Mouse (Mus musculus) skeletal muscle tissue, adult 2 months (tissue): ENCODE data around the gene Rpgrip1l.
A peak's percentile ranks its signal among the peaks of the same experiment; 100 is the strongest.

Experiments used
- DNase-seq: peaks from one replicate; pipeline ENCODE4 v3.0.0-alpha.2; 2012; ENCODE audit warnings: low read depth, low spot score

Rpgrip1l gene

DNA sequence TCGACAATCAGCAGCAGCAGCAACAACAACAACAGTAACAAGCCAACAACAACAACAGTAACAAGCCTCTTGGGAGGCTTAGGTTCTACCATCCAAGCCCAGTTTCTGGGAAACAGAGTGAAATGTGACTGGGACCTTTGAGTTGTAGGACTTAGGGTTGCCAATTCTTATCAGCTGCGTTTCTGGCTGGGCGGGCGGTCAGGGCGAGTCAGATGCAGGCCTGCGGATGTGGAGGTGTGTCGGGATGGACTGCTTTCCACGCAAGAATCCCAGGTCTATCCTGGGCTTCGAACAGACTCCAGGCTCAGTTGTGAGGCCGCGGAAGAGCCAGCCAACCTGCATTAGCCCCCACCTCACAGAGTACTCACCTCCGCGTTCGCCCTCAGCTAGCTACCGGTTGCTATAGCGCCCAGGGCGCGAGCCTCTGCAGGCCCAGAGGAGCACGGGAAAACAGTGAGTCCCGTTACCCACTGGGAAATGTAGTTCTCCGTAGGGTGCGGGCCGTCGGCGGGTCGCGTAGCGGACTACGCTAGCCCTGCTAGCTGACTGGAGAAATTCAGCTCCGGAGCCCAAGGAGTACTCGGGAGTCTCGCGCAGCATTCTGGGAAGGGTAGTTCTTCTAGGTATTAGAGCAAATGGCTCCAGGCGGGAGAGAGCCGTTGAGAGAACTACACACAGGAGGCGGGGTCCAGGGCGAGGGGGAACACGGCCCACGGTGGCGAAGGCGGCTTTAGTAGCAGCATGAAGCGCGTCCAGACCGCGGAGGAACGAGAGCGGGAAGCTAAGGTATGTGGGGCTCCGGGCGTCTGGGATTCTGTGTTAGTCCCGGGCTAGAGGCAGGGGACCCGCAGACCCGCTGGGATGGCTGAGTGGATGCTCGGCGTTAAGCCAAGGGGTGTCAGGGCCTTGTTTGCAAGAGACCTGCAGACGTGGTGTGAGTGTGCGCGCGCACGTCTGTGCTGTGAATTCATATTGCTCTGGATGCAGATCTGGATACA lies at the start of gene Rpgrip1l, which contains the start of gene Fto:
Gene Rpgrip1l, minus strand, starts transcription at position 428 of the 998 bp plus-strand sequence.
Gene Fto, plus strand, starts transcription at position 691 of the 998 bp plus-strand sequence.
- peak; percentile 96 for DNase-seq

DNA sequence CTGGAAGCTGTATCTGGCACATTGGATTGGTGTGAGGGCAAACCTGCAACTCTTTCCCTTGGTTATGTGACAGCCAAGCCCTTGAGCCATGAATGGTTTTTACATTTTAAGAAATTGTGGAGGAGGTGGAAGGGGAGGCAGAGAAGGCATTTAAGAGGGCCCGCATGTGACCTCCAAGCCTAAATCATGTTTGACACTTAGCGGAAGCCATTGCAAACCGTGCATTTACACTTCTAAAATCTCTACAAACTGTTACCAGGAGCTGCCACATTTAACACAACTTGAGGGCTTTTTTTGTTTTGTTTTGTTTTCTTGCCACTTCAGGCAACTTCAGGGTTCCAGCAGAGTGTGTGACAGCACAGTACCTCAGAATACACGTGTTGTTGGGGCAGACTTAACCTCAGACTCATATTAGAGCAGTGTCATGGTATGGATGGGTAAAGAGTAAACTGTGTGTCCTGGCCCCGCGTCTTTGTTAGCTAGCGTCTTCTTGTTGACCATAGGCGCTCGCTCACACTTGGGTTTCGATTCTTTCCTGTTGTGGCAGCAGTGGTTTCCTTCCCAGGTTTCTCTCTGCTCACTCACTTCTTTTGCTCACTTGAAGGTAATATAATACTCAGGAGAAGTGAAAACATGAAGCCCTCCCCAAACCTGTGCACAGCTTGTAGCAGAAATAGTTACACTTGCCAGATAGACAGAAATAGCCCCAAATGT lies 47.7 kb upstream of the Rpgrip1l start:
- DNase-seq, result no peak

DNA sequence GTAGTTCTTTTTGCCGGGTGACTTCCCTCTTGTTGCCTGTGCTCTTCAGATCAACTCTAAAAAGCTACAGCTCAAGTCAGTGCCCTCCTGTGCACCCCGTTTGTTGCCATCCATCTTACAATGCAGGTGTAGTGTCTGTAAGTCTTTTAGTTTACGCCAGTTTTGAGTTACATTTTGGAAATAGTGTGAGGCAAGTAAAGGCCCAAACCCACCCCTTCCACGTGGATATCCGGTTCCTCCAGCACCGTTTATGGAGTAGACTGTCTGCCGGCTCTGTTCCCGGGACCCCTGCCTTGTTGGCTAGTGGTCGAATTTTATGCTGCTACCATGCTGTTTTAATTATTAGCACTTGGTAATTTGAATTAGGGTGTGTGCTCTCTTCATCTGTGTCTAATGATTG lies 46.4 kb upstream of the Rpgrip1l start:
- no peak for DNase-seq

DNA sequence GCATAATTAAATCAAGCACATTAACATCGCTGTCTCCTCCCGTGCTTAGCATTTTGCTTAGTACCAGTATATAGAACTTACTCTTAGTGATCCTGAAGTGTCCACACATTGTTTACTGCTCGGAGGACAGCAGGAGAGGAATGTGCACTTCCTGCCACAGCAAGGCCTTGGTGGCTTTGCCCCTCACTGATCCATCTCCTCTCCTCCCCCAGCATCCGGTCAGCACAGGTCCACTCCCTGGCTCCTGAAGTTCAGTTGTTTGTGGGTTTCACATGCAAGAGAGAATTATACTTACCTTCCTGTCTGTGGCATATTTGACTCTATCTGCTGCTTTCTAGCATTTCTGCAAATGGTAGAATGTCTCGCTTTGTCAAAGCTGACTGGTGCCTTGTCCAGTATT lies 45.0 kb upstream of the Rpgrip1l start:
- no peak for DNase-seq

DNA sequence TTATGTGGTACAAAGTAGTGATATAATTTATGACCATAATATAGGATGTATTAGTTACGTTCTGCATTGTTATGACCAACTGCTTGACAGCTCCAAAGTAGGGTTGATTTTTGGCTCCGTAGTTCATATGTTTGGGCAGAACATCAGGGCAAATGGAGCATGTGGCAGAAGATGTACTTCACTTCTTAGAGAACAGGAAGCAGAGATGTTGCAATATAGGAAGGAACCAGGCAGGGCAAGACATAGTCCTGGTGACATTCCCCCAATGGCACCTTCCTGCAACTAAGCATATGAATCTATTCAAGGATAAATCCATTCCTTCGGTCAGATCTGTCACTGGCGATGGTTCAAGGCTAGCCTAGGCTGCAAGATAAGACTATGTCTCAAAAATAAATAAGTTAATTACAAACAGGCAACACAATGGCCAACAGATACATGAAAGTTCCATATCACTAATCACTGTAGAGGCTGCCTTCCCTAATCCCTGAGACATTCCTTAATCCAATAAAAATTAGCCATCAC lies 44.5 kb upstream of the Rpgrip1l start:
- no peak for DNase-seq

DNA sequence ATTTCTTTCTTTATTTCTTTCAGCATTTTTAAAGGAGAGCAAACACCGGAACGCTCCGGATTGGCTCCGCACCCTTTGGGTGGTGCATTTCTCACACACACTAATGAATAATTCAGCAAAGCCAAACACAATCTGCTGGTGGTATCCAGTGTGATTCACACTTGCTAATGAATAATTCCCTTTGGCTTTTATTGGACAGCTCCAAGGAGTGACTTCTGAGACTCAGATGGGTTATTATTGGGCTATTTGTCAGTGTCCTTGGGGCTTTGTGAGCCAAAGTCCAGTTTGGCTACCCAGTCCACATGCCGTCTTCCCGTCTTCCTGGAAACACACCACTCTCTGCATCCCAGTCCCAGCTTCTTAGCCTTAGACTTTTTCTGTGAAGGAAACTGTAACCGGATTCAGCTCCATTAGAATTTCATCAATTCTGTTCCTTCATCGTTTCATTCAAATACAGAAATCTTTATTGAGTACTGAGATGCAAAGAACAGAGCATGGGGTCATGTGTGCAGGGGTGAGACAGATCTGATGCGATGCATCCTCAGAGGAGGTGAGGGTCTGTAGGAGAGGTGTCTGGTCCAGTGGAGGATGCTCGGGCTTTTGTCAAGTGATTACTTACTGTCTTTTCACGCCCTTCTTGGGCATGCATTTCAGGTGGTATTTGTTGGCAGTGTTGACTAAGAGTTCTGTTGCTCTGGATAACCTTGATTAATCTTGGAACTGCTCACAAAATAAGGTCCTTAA lies 43.1 kb upstream of the Rpgrip1l start:
- no peak for DNase-seq

DNA sequence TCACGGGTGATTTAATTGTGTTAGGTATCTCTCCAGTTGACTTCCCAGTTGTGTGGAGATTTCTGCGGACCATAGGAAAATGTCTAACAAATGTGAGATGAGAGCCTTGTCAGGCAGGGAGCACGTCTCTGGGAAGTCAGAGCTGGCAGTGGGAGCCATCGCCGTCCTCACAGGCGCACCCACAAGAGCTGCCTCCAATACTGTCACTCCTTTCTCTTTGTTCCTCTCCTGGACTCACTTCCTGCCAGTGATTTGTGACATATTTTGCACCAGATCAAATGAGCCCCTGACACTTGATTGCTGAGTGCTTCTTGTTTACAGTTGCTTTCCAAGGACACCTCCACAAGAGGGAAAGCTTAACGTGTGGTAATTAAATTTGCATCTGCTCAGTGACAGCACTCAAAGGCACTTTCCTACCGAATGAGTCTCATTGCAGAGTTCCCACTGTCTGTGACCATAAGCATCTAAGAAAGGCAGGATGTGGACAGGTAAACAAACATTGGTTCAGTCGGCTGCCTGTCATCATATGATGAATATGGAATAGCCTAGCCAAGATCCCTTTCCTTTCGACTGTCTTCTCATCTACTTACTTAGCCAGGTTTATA lies 42.3 kb upstream of the Rpgrip1l start:
- no peak for DNase-seq

DNA sequence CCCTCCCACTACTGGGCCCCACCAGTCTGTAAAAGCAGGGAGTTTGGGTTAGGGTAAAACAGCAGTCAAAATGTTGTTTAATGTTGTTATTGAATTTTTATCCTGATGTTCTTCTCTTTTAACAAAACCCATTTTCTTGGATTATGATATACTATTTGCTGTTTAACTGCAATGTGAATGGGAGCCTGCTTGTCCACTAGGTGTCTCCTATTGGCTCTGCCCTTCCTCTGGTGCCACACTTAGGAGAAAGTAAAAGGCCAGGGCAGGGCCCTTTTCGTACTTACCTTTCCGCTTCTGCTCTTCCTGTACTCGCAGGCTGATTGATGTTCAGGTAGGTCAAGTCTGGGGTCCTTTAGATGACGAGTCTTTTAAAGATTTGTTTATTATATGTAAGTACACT lies 40.8 kb upstream of the Rpgrip1l start:
- DNase-seq, result no peak

DNA sequence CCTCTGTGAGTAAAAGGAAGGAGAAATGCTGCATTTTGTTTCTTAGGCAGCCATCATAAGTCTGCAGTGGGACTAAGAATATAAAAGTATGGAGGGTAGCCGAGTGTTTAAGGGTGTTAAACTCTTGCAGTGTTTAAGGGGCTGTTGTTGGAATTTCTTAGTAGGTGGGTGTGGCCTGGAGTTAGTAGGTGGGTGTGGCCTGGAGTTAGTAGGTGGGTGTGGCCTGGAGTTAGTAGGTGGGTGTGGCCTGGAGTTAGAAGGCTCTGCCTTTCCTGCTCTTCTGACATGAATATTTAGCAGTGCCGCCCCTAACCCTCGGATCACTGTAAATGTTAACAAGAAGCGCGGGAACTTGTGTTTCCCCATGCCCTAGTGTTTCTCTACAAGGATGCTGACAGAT lies 40.0 kb upstream of the Rpgrip1l start:
- DNase-seq, result no peak

DNA sequence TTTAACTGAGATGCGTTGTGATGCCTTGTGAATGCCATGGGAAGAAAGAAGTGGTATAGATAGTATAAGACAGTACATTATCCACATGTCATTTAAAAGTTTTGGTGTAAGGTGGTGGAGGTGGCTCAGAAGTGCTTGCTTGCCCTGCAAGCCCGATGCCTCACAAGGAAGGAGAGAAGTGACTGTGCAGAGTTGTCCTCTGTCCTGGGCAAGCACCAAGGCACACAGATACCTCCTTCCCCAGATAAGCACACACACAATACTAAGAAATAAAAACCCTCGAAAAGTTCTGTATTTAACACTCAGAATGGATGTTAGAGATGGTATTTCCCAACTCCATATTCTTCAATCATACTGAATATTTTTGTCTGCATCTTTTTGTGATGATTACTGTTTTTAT lies 39.5 kb upstream of the Rpgrip1l start:
- DNase-seq, result no peak

DNA sequence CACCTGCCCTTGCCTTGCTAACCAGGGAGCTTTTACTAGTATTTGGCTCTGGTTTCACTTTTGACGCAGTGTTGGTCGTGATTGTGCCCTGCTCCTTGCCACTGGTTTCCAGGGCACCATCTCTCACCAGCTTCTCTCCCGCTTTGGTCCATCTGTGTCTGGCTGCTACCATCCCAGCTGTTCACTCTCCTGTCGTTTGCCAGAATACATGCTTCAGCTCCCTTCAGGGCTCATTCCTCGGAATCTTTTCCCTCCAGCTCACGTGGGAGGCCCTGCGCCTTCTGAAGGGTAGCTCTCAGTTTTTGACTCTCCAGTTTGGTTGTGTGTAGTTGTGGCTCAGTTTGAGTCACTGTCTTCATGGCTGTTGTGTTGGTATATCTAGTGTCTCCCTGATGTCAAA lies 37.6 kb upstream of the Rpgrip1l start:
- DNase-seq, result no peak

DNA sequence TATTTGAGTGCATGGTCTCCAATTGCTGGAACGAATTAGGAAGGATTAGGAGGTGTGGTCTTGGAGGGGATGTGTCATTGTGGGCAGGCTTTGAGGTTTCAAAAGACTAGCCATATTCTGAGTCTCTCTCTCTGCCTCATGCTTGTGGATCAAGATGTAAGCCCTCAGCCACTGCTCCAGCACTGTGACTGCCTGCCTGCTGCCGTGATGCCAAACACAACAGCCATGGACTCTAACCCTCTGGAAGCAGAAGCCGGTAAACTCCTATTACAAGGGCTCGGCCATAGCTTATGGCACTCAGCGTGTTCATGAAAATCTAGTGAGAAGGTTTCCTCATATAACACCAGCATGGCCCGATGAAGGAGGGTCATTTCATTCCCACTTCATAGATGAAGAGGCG lies 36.8 kb upstream of the Rpgrip1l start:
- no peak for DNase-seq

DNA sequence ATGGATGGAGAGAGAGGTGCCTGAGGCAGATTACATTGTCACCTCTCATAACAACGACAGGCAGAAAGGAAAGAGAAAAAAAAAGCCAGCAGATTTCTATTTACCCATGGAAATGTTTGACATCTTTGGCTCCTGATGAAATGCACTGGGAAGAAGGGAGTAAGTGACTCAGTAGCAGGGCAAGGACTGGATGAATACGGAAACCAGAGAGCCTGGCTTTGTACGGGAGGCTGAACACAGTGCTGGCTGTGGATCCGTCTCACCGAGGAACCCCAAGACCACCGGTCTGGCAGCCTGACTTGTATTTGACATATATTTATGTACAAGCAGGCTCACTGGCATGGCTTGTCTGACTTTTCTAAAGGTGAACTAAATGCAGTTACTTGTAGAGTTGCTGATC lies 34.5 kb upstream of the Rpgrip1l start:
- no peak for DNase-seq

DNA sequence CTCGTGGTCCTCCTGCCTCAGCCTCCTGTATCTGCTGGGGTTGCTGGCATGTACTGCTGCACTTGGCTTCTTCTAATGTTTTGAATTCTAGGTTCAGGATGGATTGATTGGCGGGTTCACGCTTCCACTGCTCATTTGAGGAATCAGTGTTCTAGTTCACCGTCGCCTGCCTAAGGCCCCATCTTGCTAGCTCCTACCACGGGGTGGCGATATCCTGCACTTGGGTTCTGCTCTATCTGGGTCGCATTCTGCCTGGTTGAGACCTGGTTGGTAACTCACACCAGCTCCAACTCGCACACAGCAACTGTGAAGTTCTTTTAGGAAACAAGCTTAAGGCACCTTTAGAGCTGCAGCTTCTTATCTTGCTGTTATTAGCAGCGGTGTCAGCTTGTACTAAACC lies 34.1 kb upstream of the Rpgrip1l start:
- no peak for DNase-seq

DNA sequence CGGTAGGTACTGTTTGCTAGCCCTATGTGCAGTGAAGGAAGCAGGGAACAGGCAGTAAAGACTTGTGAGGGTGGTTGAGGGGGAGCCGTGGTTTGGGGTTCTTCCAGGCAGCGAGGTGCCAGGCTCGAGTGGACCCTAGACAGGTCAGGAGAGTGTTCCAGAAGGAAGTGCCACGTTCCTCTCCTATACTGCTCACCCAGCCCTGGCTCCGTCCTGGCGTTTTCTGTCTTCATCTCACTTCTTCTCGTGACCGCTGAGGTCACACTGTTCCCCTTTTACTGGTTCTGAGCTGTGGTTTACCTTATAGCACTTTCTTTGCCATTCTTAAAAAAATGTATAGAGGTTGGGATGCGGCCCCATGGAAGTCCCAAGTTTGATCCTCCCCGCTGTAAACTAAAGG lies 31.6 kb upstream of the Rpgrip1l start:
- DNase-seq, result no peak

DNA sequence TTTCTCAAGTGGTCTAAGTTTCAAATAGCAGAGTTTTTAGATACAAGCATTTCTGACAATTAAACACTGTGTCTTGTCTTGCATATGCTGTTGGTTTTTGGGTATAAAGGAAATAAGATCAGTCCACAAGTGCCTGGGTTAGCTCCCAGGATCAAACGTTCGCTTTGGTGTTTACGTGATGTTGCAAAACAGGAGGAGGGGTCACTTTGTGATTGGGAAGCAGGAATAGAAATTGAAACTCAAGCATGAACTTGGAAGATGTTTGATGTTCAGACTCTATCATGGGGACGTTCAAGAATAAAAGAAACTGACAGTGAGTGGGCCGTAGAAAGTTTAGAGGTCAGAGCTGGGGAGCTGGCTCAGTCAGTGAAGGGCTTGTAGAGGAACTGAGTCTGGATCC lies 29.7 kb upstream of the Rpgrip1l start:
- DNase-seq, result no peak

DNA sequence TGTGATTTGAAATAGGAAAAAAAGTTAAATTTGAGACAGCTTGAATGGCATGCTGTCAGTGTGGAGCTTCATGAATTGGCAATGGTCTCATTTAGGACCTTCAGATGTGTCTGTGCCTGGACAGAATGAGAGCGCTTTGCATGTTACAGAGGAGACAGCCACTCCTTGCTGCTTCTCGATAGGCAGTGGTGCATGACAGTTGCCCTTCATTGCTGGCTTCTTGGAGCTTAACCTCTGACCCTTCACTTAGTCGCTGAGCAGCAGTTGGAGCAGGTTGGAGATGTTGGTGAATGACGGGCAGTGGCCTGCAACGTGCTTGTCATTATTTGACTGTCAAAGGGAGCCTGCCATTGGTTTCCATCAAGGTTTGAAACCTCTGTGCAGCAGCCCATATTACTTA lies 29.1 kb upstream of the Rpgrip1l start:
- no peak for DNase-seq

DNA sequence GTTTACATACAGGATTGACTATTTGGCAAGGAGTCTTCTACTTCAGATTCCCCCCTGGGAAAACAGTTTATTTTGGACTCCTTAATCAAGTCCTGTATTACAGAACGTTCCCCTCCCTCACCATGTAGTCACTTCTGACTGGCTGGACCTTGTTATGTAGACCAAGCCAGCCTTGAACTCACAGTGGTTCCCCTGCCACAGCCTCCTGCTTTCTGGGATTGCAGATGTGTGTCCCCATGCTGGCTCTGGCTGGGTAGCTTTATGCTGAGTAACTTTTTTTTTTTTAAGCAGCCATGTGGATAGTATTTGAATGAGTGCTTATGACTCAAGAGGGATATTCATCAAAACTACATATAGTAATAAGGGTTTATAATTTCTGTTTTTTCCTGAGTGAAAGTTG lies 27.7 kb upstream of the Rpgrip1l start:
- no peak for DNase-seq

DNA sequence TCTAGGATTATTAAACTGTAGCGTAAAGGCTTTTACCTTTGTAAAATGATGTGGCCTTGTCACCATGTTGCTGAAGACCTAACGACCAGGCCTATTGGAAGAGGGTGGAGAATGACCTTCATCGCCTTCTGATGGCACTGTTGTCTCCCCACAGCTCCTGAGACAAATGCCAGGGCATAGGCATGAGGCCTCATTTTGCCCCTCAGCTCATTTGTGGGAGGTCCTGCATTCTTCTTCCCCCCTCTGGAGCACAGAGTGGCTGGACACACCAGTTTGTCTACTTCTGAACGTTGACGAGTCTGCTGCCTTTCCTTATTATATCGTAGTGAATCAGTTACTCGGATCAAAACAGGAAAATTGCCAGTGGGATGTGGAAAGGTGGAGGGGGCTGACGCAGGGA lies 26.6 kb upstream of the Rpgrip1l start:
- no peak for DNase-seq

DNA sequence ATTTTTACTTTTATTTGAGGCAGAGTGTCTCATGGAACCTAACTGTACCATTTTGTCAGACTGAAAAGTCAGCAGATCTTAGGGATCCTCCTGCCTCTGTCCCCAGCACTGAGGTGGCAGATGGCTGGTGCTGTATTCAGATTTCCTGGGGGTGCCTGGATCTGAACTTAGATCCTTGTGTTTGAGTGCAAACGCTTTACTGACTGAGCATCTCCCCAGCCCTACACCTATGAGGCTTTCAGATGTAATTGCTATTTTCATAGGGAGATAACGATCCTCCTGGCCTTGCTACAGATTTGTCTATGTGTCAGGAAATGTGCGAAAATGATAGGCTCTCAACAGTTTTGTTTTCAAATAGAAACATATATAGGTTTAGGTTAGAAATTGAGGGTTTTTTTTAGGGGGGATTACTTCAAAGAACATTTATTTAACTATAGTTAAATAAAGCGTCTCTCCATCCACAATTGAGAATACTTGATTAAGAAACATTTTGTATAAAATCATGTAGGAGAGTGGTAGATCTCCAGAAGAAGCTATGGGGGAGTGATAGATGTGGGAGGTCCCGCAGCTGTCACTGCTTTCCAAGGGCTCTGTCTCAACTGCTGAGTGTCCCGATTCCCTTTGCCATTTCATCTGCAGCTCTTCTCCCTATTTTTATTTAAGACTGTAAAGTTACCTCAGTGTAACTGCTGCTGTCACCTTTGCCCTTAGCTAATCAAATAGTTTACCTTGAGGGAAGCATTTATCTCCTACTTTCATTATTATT lies 25.5 kb upstream of the Rpgrip1l start:
- no peak for DNase-seq

DNA sequence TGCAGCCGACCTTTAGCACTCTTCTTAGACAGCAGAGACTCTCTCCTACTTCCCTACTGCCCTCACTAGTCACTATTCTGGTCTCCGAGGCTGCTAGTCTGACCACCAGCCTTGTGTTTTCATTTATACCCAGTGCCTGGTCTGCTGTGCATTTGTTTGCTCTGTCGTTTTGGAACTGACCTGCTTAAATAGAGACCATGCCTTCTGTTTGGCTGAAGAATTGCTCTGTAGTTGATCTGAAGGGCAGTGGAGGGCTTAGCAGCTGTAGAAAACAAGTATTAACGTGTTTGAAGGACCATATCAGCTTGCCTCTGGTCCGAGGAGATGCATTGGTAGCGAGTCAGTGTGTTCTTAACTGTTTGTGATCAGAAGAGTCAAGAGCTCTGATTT lies 16.4 kb upstream of the Rpgrip1l start:
- DNase-seq, result no peak
